Mouse (Mus musculus): ENCODE measurements around the gene Ptpn20. TPM values are rescaled to one million over a fixed set of nuclear protein-coding genes. Genes with fewer than 3 reads are reported as not detected.

Ptpn20 gene
- not detected for polyA plus RNA-seq (2017; shearing (Covaris generic))

GRCm38 (mm10) chr14:33588951-33589350 is at the start of gene Ptpn20:
Gene Ptpn20, plus strand, starts transcription at chr14:33589207.

Other genes with a start within 250 kb of the Ptpn20 start
- gene Mapk8, start 142.0 kb upstream of the Ptpn20 start, polyA plus RNA-seq (2017; shearing (Covaris generic)) = 5.5 TPM
- not detected for gene Frmpd2, start 117.5 kb upstream of the Ptpn20 start, polyA plus RNA-seq (2017; shearing (Covaris generic))